Mouse (Mus musculus): Measurements from ENCODE around the gene Fndc3b. TPM values are rescaled to one million over a fixed set of nuclear protein-coding genes. Genes with fewer than 3 reads are reported as not detected.

Gene Fndc3b
- polyA plus RNA-seq, 1 experiment from 2014 or later = 11.3 TPM

DNA sequence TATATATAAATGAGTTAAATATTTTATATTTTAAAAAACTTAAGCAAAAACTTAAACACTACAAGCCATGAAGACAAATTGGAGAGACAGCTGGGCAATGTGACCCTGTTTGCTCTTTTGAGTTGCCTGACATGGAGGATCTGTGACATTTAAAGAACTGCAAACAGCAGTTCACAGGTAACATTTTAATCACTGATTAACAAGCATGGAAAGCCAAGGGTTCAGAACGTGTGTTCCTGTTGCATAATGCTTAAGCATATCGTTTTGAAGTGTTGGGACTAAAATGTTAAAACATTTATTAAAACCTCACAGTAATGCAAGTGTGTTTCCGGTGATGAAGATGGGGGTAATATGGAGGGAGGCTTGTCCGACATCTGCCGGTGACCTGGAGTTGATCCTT, 99.1 kb downstream of the Fndc3b start:
- Histone ChIP-seq H3K27ac (no peak overlapping the region), H3K4me3 (replicated peaks; ENCODE audit: low read length) (no peak overlapping the region), H3K36me3 (replicated peaks; ENCODE audit: control insufficient read depth, insufficient read depth) (no peaks in the 10 kb centered on the region), H3K9ac (no peak overlapping the region), H3K4me2 (replicated peaks) (no peak overlapping the region), H3K27me3 (ENCODE audit: control insufficient read depth, insufficient read depth, low read length) (no peaks in the 10 kb centered on the region), H3K4me1 (replicated peaks; ENCODE audit: control insufficient read depth, insufficient read depth, low read length) (peaks cover 14% of the 10 kb centered on the region), H3K9me3 (ENCODE audit: control insufficient read depth, low read length) (no peaks in the 10 kb centered on the region)
- WGBS = 82% methylated on average over 5 of the region's 5 CpGs
- DNase-seq (ENCODE audit: low spot score) (no peak), ATAC-seq (ENCODE audit: low FRiP score) (no peak)

DNA sequence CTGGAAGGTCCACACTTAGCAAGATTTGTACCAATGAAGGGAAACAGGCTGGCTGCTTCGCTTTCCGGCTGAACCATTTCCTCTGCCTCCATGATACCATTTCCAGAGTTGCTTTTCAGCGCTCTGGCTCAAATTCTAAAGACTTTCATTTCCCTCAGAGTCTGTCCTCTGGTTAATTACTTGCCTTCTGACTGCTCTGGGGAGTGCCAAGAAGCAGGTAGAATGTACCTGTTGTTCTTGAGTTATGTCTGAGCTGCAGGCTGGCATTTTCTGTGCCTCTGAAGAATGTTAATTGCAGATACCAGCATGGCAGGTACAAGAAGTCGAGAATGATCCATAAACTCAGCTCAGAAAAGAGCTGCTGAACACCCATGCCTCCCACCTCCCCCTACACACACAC, 100.6 kb downstream of the Fndc3b start:
- 89% methylated on average over 4 of the region's 4 CpGs for WGBS
- Histone ChIP-seq H3K27ac (no peak overlapping the region), H3K9ac (no peak overlapping the region)

DNA sequence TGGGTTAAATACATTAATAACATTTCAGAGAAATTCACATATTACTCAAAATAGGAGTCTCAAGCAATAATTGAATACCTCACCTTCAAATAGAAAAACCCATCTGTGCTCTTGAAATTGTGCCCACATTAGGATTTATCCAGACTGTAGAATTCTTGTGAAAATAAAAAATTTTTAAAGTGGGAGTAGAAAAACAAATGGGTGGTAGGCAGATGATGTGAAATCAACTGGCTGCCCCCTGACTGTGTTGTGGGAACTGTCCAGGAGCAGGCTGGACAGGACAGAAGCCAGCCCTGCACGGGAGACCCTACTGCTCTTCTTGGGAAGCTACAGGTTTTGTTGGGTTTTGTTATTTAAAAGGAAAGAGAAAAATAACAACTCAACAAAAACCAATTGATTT, 101.0 kb downstream of the Fndc3b start:
- DNase-seq (ENCODE audit: low spot score) = no peak
- H3K36me3 ChIP-seq (replicated peaks; ENCODE audit: control insufficient read depth, insufficient read depth) = no peaks in the 10 kb centered on the region
- H3K4me1 ChIP-seq (replicated peaks; ENCODE audit: control insufficient read depth, insufficient read depth, low read length) = peaks cover 8% of the 10 kb centered on the region; the same call in 1 of the 2 replicates
- H3K4me2 ChIP-seq (replicated peaks) = no peak overlapping the region
- no peak overlapping the region for H3K27ac ChIP-seq
- WGBS = 66% methylated on average over 1 of the region's 1 CpGs
- no peak overlapping the region for H3K4me3 ChIP-seq (replicated peaks; ENCODE audit: low read length)
- ATAC-seq (ENCODE audit: low FRiP score) = no peak
- H3K27me3 ChIP-seq (ENCODE audit: control insufficient read depth, insufficient read depth, low read length) = no peaks in the 10 kb centered on the region
- H3K9ac ChIP-seq = no peak overlapping the region
- no peaks in the 10 kb centered on the region for H3K9me3 ChIP-seq (ENCODE audit: control insufficient read depth, low read length)

More for the DNA sequence above, 100.6 kb downstream of the Fndc3b start:
- no peaks in the 10 kb centered on the region for H3K27me3 ChIP-seq (ENCODE audit: control insufficient read depth, insufficient read depth, low read length)
- ATAC-seq (ENCODE audit: low FRiP score) (no peak), DNase-seq (ENCODE audit: low spot score) (no peak)
- H3K36me3 ChIP-seq (replicated peaks; ENCODE audit: control insufficient read depth, insufficient read depth) = no peaks in the 10 kb centered on the region
- peaks cover 8% of the 10 kb centered on the region; the same call in 1 of the 2 replicates for H3K4me1 ChIP-seq (replicated peaks; ENCODE audit: control insufficient read depth, insufficient read depth, low read length)
- no peaks in the 10 kb centered on the region for H3K9me3 ChIP-seq (ENCODE audit: control insufficient read depth, low read length)
- no peak overlapping the region for H3K4me3 ChIP-seq (replicated peaks; ENCODE audit: low read length)
- H3K4me2 ChIP-seq (replicated peaks) = no peak overlapping the region

DNA sequence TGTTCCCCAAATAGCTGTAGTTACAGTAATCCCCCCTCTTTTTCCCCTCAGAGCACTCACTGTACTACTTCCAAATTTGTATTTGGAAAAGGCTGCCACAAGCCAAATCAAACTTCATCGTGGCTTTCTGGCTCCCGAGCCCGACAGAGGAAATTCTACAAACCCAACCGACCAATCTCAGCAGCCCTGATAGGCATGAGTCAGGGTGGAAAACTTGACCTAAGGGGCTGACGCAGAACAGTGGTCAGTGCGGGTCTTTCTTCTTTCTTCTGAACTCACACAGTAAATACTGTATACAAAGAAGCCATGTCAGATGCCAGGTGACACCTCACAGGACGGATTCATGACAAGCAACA, 103.3 kb downstream of the Fndc3b start:
- Histone ChIP-seq H3K4me2 (replicated peaks) (no peak overlapping the region), H3K27me3 (ENCODE audit: control insufficient read depth, insufficient read depth, low read length) (no peaks in the 10 kb centered on the region), H3K9me3 (ENCODE audit: control insufficient read depth, low read length) (no peaks in the 10 kb centered on the region), H3K9ac (no peak overlapping the region), H3K27ac (peak overlapping the region; percentile 68; the same call in 1 of the 2 replicates), H3K4me3 (replicated peaks; ENCODE audit: low read length) (no peak overlapping the region), H3K4me1 (replicated peaks; ENCODE audit: control insufficient read depth, insufficient read depth, low read length) (peaks cover 8% of the 10 kb centered on the region; the same call in 1 of the 2 replicates), H3K36me3 (replicated peaks; ENCODE audit: control insufficient read depth, insufficient read depth) (no peaks in the 10 kb centered on the region)
- DNase-seq (ENCODE audit: low spot score) = no peak
- 79% methylated on average over 7 of the region's 7 CpGs for WGBS
- no peak for ATAC-seq (ENCODE audit: low FRiP score)

DNA sequence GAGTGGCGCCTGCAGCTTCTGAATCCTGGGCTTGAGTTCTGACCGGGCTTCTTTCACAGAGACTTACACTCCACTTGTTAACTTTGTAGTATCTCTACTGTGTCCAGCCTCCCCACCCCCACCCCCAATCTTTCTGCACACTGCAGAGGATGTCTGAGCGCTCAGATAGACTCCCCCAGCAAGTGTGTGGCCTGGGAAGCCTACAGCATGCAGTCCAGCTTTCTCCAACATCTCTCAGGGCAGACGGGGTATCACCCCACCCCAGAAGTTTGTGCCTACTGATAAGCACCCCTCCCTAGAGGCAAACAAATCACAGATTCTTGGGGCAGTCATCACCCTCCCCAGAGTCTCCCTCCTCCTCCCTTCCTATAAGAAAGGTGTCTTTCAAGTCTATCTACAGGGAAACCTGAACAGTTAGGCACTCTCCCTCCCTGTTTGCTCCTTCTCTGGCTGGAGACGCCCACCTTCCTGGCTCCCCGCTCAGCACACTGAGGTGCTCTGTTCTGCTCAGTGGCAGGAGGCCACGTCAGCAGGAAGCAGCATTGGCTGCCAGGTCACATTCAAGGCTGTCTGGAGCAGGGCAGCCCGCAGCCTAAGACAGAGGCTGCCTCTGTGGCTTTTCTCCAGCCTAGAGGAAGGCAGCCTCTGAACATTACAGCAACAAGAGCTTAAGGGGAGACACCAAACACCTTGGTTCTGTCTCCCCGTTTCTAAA, 103.9 kb downstream of the Fndc3b start:
- H3K4me1 ChIP-seq (replicated peaks; ENCODE audit: control insufficient read depth, insufficient read depth, low read length) = peaks cover 8% of the 10 kb centered on the region; the same call in 1 of the 2 replicates
- no peaks in the 10 kb centered on the region for H3K9me3 ChIP-seq (ENCODE audit: control insufficient read depth, low read length)
- ATAC-seq (ENCODE audit: low FRiP score) (peak; percentile 83), DNase-seq (ENCODE audit: low spot score) (no peak)
- 64% methylated on average over 9 of the region's 9 CpGs for WGBS
- no peaks in the 10 kb centered on the region for H3K36me3 ChIP-seq (replicated peaks; ENCODE audit: control insufficient read depth, insufficient read depth)
- no peak overlapping the region for H3K9ac ChIP-seq
- H3K4me2 ChIP-seq (replicated peaks) = no peak overlapping the region
- H3K27me3 ChIP-seq (ENCODE audit: control insufficient read depth, insufficient read depth, low read length) = no peaks in the 10 kb centered on the region
- no peak overlapping the region for H3K4me3 ChIP-seq (replicated peaks; ENCODE audit: low read length)
- peak overlapping the region; percentile 68 for H3K27ac ChIP-seq

DNA sequence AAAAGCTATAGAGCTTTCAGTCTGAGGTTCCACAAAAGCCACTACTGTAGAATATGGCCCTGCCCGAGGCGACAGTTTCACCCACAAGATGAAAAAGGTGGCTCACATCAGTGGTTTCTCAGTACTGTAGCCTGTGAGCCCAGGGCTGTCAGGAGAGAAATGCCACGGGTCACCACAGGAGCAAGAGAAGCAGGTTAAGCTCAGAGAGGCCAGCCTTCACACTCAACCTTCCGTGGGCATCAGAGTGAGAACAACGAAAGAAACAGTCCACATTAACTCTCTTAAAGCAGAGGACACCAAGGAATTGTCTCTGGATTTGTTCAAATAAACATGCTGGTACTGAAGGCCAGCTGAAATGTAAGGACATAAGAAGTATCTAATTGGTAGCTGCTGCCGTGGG, 104.5 kb downstream of the Fndc3b start:
- H3K36me3 ChIP-seq (replicated peaks; ENCODE audit: control insufficient read depth, insufficient read depth) = no peaks in the 10 kb centered on the region
- H3K4me2 ChIP-seq (replicated peaks) = no peak overlapping the region
- H3K4me3 ChIP-seq (replicated peaks; ENCODE audit: low read length) = no peak overlapping the region
- no peak for DNase-seq (ENCODE audit: low spot score)
- H3K27me3 ChIP-seq (ENCODE audit: control insufficient read depth, insufficient read depth, low read length) = no peaks in the 10 kb centered on the region
- ATAC-seq (ENCODE audit: low FRiP score) = no peak
- H3K27ac ChIP-seq = peak overlapping the region; percentile 59; the same call in 1 of the 2 replicates
- no peak overlapping the region for H3K9ac ChIP-seq
- H3K9me3 ChIP-seq (ENCODE audit: control insufficient read depth, low read length) = no peaks in the 10 kb centered on the region
- peaks cover 8% of the 10 kb centered on the region; the same call in 1 of the 2 replicates for H3K4me1 ChIP-seq (replicated peaks; ENCODE audit: control insufficient read depth, insufficient read depth, low read length)
- 91% methylated on average over 6 of the region's 6 CpGs for WGBS

DNA sequence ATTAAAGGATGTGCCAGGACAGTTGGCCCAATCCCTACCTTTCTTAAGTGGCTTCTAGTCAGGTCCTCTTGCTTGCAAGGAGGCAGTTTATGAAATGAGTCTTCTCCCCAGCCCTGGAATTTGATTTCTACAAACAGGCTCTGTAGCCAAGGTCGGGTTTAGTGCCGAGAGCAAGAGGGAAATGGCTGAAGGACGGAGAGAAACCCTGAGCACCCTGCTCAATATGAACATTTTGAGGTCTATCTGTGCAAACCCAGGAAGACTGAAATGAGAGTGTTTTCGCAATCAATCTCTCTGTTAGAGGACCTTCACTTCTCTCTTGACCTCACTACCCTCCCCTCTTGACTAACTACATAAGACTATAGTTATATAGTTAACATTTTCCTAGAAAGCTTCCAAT, 105.5 kb downstream of the Fndc3b start:
- WGBS = 93% methylated on average over 4 of the region's 4 CpGs
- Histone ChIP-seq H3K4me1 (replicated peaks; ENCODE audit: control insufficient read depth, insufficient read depth, low read length) (peaks cover 8% of the 10 kb centered on the region; the same call in 1 of the 2 replicates), H3K27ac (no peak overlapping the region), H3K4me2 (replicated peaks) (no peak overlapping the region), H3K9ac (no peak overlapping the region), H3K27me3 (ENCODE audit: control insufficient read depth, insufficient read depth, low read length) (no peaks in the 10 kb centered on the region), H3K4me3 (replicated peaks; ENCODE audit: low read length) (no peak overlapping the region), H3K9me3 (ENCODE audit: control insufficient read depth, low read length) (no peaks in the 10 kb centered on the region), H3K36me3 (replicated peaks; ENCODE audit: control insufficient read depth, insufficient read depth) (no peaks in the 10 kb centered on the region)
- DNase-seq (ENCODE audit: low spot score) (no peak), ATAC-seq (ENCODE audit: low FRiP score) (no peak)

DNA sequence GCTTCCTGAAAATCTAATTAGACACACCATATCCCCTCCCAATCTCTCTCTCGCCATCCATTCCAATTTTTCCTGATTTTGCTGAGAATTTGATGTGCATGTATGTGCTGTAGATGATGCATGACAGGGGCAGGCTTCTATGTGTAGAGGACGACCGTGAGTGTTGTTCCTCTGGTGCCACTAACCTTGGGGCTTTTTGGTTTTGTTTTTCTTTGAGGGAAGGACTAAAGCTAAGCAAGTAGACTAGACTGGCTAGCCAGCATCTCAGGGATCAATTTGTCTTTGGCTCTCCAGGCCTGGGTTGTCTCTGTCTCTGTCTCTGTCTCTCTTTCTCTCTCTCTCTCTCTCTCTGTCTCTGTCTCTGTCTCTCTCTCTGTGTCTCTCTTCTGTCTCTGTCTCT, 106.0 kb downstream of the Fndc3b start:
- Histone ChIP-seq H3K4me1 (replicated peaks; ENCODE audit: control insufficient read depth, insufficient read depth, low read length) (peaks cover 8% of the 10 kb centered on the region; the same call in 1 of the 2 replicates), H3K27ac (no peak overlapping the region), H3K4me3 (replicated peaks; ENCODE audit: low read length) (no peak overlapping the region), H3K9ac (no peak overlapping the region), H3K36me3 (replicated peaks; ENCODE audit: control insufficient read depth, insufficient read depth) (no peaks in the 10 kb centered on the region), H3K4me2 (replicated peaks) (no peak overlapping the region), H3K9me3 (ENCODE audit: control insufficient read depth, low read length) (no peaks in the 10 kb centered on the region), H3K27me3 (ENCODE audit: control insufficient read depth, insufficient read depth, low read length) (no peaks in the 10 kb centered on the region)
- DNase-seq (ENCODE audit: low spot score) (no peak), ATAC-seq (ENCODE audit: low FRiP score) (no peak)
- WGBS = 88% methylated on average over 3 of the region's 3 CpGs

DNA sequence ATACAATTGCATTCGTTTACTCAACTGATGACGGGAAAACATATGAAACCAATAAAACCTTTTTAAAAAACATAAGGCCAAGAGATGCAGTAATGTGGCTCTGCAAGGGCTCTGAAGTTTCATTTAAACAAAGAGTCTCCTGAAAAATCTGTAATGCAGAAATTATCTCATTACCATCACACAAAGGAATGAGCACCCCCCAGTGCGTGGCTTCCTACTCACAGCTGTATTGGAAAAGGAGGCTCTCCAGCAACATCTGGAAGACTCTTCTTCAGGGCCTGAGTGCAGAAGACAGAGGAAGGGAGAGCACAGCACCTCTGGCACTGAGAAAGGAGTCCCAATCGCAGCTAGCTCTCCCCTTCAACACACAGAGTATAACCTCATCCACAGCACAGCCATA, 106.5 kb downstream of the Fndc3b start:
- H3K27ac ChIP-seq = no peak overlapping the region
- DNase-seq (ENCODE audit: low spot score) = no peak
- no peak overlapping the region for H3K4me3 ChIP-seq (replicated peaks; ENCODE audit: low read length)
- no peak overlapping the region for H3K9ac ChIP-seq
- 83% methylated on average over 4 of the region's 4 CpGs for WGBS
- no peaks in the 10 kb centered on the region for H3K9me3 ChIP-seq (ENCODE audit: control insufficient read depth, low read length)
- no peak overlapping the region for H3K4me2 ChIP-seq (replicated peaks)
- no peak for ATAC-seq (ENCODE audit: low FRiP score)
- H3K36me3 ChIP-seq (replicated peaks; ENCODE audit: control insufficient read depth, insufficient read depth) = no peaks in the 10 kb centered on the region
- peaks cover 8% of the 10 kb centered on the region; the same call in 1 of the 2 replicates for H3K4me1 ChIP-seq (replicated peaks; ENCODE audit: control insufficient read depth, insufficient read depth, low read length)
- H3K27me3 ChIP-seq (ENCODE audit: control insufficient read depth, insufficient read depth, low read length) = no peaks in the 10 kb centered on the region
